Mouse (Mus musculus): ENCODE measurements around the gene Alg9. TPM values are rescaled to one million over a fixed set of nuclear protein-coding genes. Genes with fewer than 3 reads are reported as not detected.

Gene Alg9
- polyA plus RNA-seq, 1 experiment from 2014 or later, result 46.3 TPM

DNA sequence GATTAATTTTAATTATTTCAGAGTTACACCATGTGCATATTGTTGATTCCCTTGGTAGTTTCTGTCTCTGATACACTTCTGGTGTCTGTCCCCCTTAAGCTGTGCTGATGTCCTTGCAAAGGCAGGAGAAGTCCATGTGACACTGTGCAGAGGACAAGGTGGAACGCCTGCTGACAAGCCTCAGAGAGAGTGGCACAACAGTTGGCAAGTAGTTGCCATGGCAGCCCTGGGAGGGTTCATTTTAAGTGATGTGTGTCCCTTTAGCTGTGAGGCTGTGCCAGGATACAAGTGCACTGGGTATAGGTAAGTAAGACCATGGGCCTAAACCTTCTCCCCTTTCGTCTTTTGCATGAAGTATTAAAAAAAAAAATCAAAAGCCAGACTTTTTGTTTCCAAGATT lies 4.8 kb upstream of the Alg9 start:
- H3K4me2 ChIP-seq (ENCODE audit: low read depth), result no peak overlapping the region
- H3K36me3 ChIP-seq (ENCODE audit: control insufficient read depth, insufficient read depth, low read length), result no peaks in the 10 kb centered on the region
- DNase-seq (ENCODE audit: low spot score) (no peak), ATAC-seq (ENCODE audit: insufficient read depth, low FRiP score, low TSS enrichment) (no peak)
- H3K4me1 ChIP-seq (ENCODE audit: control insufficient read depth, insufficient read depth, low read length), result peaks cover 4% of the 10 kb centered on the region
- H3K27me3 ChIP-seq (ENCODE audit: control insufficient read depth, insufficient read depth, low read length), result no peaks in the 10 kb centered on the region
- WGBS, result 91% methylated on average over 2 of the region's 2 CpGs
- H3K9me3 ChIP-seq (ENCODE audit: control insufficient read depth, low read length), result no peaks in the 10 kb centered on the region
- no peak overlapping the region for H3K9ac ChIP-seq (ENCODE audit: low read length)
- H3K4me3 ChIP-seq (ENCODE audit: low read depth, low read length), result no peak overlapping the region
- no peak overlapping the region for H3K27ac ChIP-seq (ENCODE audit: low read depth, low read length)

DNA sequence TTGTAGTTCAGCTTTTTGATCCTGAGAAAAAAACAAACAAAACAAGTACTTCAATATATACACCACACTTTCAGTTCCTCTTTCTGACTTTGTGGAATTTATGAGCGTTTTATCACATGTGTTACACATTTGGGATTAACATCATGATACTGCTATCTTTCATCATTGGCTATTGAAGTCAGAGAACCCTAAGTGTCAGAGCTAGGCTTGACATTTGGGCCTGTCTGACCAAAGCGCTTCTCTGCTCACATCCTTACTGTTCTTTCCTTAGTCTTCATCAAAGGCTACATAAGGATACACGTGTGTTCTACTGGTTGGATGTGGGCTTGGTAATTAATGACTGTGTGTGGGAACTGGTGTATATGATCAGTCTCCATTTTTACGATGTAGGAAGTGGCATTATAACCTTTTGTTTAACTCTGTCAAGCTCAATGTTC lies 775 bp upstream of the Alg9 start:
- DNase-seq (ENCODE audit: low spot score) (no peak), ATAC-seq (ENCODE audit: insufficient read depth, low FRiP score, low TSS enrichment) (no peak)
- peak overlapping the region; percentile 79 for H3K4me2 ChIP-seq (ENCODE audit: low read depth)
- no peak overlapping the region for H3K4me3 ChIP-seq (ENCODE audit: low read depth, low read length)
- no peaks in the 10 kb centered on the region; the same call in 1 of the 2 replicates for H3K36me3 ChIP-seq (ENCODE audit: control insufficient read depth, insufficient read depth, low read length)
- no peak overlapping the region for H3K27ac ChIP-seq (ENCODE audit: low read depth, low read length)
- WGBS, result 84% methylated on average over 4 of the region's 4 CpGs
- no peaks in the 10 kb centered on the region for H3K27me3 ChIP-seq (ENCODE audit: control insufficient read depth, insufficient read depth, low read length)
- no peak overlapping the region for H3K9ac ChIP-seq (ENCODE audit: low read length)
- no peaks in the 10 kb centered on the region for H3K9me3 ChIP-seq (ENCODE audit: control insufficient read depth, low read length)
- H3K4me1 ChIP-seq (ENCODE audit: control insufficient read depth, insufficient read depth, low read length), result peaks cover 10% of the 10 kb centered on the region; the same call in 1 of the 2 replicates

DNA sequence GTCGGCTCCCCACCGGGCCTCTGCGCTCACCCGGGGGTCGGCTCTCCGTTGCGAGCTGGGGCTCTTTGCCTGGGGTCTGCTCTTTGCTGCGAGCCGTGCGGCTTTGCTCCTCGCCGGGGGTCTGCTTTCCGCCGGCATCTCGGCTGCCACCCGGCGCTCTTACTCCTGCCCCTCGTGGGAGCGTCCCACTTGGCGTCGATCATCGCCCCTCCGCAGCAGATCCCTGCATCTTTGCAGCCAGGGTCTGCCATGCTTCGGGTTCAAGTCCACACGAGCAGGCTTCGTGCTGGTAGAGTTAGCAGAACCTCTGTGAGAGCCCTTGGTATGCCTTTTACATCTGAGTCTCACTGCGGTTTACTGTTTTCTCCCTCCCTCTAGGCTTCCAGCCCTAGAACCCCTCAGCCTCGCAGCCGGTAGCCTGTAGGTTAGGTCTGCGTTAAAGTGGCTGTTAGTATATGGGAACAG lies 875 bp downstream of the Alg9 start:
- peak overlapping the region; percentile 79 for H3K4me2 ChIP-seq (ENCODE audit: low read depth)
- H3K4me3 ChIP-seq (ENCODE audit: low read depth, low read length), result peak overlapping the region; percentile 89
- peak overlapping the region; percentile 85 for H3K9ac ChIP-seq (ENCODE audit: low read length)
- H3K27ac ChIP-seq (ENCODE audit: low read depth, low read length), result peak overlapping the region; percentile 80
- DNase-seq (ENCODE audit: low spot score), result peak; percentile 29
- peak; percentile 45; the same call in 1 of the 2 replicates for ATAC-seq (ENCODE audit: insufficient read depth, low FRiP score, low TSS enrichment)
- peaks cover 10% of the 10 kb centered on the region; the same call in 1 of the 2 replicates for H3K4me1 ChIP-seq (ENCODE audit: control insufficient read depth, insufficient read depth, low read length)
- H3K9me3 ChIP-seq (ENCODE audit: control insufficient read depth, low read length), result no peaks in the 10 kb centered on the region
- WGBS, result 0% methylated on average over 23 of the region's 30 CpGs
- H3K36me3 ChIP-seq (ENCODE audit: control insufficient read depth, insufficient read depth, low read length), result no peaks in the 10 kb centered on the region; the same call in 1 of the 2 replicates
- no peaks in the 10 kb centered on the region for H3K27me3 ChIP-seq (ENCODE audit: control insufficient read depth, insufficient read depth, low read length)

DNA sequence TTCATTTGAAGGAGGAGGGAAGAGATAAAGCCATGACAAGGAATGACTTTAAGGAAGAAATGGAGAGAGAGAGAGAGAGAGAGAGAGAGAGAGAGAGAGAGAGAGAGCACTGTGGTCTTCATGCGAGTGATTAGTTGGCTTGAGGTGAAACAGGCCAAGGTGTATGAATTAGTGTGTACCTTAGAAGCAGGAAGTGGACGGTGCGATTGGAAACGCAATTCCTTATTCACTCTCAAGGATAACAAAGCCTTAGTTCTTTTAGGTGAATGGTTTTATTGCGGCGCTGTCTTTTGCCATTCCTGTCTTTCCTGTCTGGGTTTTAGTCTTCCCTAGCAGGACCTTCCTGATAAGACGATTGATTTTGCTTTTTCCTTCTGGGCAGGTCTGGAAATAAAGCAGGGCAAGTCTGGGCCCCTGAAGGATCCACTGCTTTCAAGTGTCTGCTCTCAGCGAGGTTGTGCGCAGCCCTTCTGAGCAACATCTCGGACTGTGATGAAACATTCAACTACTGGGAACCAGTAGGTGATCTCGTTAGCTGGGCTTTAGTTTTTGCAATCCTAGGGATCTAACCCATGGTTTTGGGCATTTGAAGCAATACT lies 1.4 kb downstream of the Alg9 start:
- H3K9me3 ChIP-seq (ENCODE audit: control insufficient read depth, low read length), result no peaks in the 10 kb centered on the region
- H3K9ac ChIP-seq (ENCODE audit: low read length), result peak overlapping the region; percentile 85
- WGBS, result 61% methylated on average over 11 of the region's 11 CpGs
- H3K4me1 ChIP-seq (ENCODE audit: control insufficient read depth, insufficient read depth, low read length), result peaks cover 10% of the 10 kb centered on the region; the same call in 1 of the 2 replicates
- no peaks in the 10 kb centered on the region for H3K27me3 ChIP-seq (ENCODE audit: control insufficient read depth, insufficient read depth, low read length)
- H3K4me3 ChIP-seq (ENCODE audit: low read depth, low read length), result peak overlapping the region; percentile 89
- no peaks in the 10 kb centered on the region; the same call in 1 of the 2 replicates for H3K36me3 ChIP-seq (ENCODE audit: control insufficient read depth, insufficient read depth, low read length)
- DNase-seq (ENCODE audit: low spot score), result no peak
- ATAC-seq (ENCODE audit: insufficient read depth, low FRiP score, low TSS enrichment), result no peak
- peak overlapping the region; percentile 79 for H3K4me2 ChIP-seq (ENCODE audit: low read depth)
- no peak overlapping the region for H3K27ac ChIP-seq (ENCODE audit: low read depth, low read length)

DNA sequence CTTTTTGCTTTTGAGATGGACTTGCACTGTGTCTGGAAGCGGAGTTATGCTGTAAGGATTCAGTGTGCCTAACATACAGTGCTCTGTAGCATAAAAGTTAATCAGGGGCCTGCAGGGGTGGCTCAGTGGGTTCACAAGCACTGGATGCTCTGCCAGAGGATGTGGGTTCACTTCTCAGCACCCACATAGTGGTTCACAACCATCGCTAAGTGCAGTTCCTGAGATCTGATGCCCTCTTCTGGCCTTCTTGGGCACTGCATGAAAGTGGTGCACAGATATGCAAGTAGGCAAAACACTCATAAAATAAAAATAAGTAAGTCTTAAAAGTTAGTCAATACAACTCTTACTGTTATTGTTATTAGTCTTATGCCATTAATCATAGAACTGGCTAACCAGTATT lies 7.3 kb downstream of the Alg9 start:
- ATAC-seq (ENCODE audit: insufficient read depth, low FRiP score, low TSS enrichment) (no peak), DNase-seq (ENCODE audit: low spot score) (peak; percentile 24)
- no peak overlapping the region for H3K4me3 ChIP-seq (ENCODE audit: low read depth, low read length)
- H3K9ac ChIP-seq (ENCODE audit: low read length), result no peak overlapping the region
- H3K27ac ChIP-seq (ENCODE audit: low read depth, low read length), result no peak overlapping the region
- H3K27me3 ChIP-seq (ENCODE audit: control insufficient read depth, insufficient read depth, low read length), result no peaks in the 10 kb centered on the region
- 71% methylated on average over 2 of the region's 2 CpGs for WGBS
- peaks cover 8% of the 10 kb centered on the region; the same call in 1 of the 2 replicates for H3K36me3 ChIP-seq (ENCODE audit: control insufficient read depth, insufficient read depth, low read length)
- no peaks in the 10 kb centered on the region for H3K9me3 ChIP-seq (ENCODE audit: control insufficient read depth, low read length)
- H3K4me1 ChIP-seq (ENCODE audit: control insufficient read depth, insufficient read depth, low read length), result no peaks in the 10 kb centered on the region
- no peak overlapping the region for H3K4me2 ChIP-seq (ENCODE audit: low read depth)

DNA sequence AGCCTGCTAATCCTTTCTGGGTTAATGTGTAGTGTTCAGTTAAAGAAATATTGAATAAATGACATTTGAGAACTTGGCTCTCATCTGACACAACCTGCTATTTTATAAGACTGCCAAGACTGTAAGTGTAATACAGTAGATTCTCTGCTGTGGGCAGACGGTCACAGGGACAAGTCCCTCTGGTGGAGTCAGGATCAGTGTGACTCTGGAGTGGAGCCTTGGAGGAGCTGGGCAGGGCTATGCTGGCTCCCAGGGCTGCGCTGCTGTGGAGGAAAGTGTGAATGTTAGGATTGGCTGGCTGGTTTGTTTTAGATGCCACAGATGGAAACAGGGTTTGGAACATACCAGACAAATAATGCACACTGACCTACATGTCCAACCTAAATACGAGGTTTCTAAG lies 20.4 kb downstream of the Alg9 start:
- Histone ChIP-seq H3K4me1 (ENCODE audit: control insufficient read depth, insufficient read depth, low read length) (no peaks in the 10 kb centered on the region), H3K4me2 (ENCODE audit: low read depth) (no peak overlapping the region), H3K4me3 (ENCODE audit: low read depth, low read length) (no peak overlapping the region), H3K36me3 (ENCODE audit: control insufficient read depth, insufficient read depth, low read length) (peaks cover 8% of the 10 kb centered on the region), H3K9ac (ENCODE audit: low read length) (no peak overlapping the region), H3K27me3 (ENCODE audit: control insufficient read depth, insufficient read depth, low read length) (no peaks in the 10 kb centered on the region), H3K9me3 (ENCODE audit: control insufficient read depth, low read length) (no peaks in the 10 kb centered on the region), H3K27ac (ENCODE audit: low read depth, low read length) (no peak overlapping the region)
- DNase-seq (ENCODE audit: low spot score) (no peak), ATAC-seq (ENCODE audit: insufficient read depth, low FRiP score, low TSS enrichment) (no peak)
- WGBS, result 92% methylated on average over 3 of the region's 3 CpGs

DNA sequence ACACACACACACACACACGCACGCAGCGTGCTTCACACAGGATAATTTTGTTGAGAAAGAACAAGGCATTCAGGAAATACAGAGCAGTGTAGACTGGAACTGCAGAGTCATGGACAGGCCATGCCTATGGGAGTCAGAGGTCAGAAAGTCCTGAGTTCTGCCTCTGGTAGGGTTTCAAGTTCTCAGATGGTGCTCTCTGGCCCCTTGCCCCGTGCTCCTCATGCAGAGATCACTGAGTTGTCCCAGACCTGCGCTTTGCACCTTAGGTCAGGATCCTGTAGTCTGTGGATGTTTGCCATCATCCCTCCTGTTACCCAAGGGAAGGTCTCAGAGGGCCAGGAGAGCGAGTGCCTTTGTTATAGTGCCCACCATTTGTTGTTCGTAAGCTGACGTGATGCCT lies 22.0 kb downstream of the Alg9 start:
- no peak overlapping the region for H3K4me2 ChIP-seq (ENCODE audit: low read depth)
- H3K9me3 ChIP-seq (ENCODE audit: control insufficient read depth, low read length), result no peaks in the 10 kb centered on the region
- 89% methylated on average over 8 of the region's 8 CpGs for WGBS
- ATAC-seq (ENCODE audit: insufficient read depth, low FRiP score, low TSS enrichment) (no peak), DNase-seq (ENCODE audit: low spot score) (no peak)
- no peaks in the 10 kb centered on the region for H3K27me3 ChIP-seq (ENCODE audit: control insufficient read depth, insufficient read depth, low read length)
- no peaks in the 10 kb centered on the region for H3K4me1 ChIP-seq (ENCODE audit: control insufficient read depth, insufficient read depth, low read length)
- H3K9ac ChIP-seq (ENCODE audit: low read length), result no peak overlapping the region
- no peak overlapping the region for H3K4me3 ChIP-seq (ENCODE audit: low read depth, low read length)
- H3K36me3 ChIP-seq (ENCODE audit: control insufficient read depth, insufficient read depth, low read length), result peaks cover 5% of the 10 kb centered on the region
- H3K27ac ChIP-seq (ENCODE audit: low read depth, low read length), result no peak overlapping the region

DNA sequence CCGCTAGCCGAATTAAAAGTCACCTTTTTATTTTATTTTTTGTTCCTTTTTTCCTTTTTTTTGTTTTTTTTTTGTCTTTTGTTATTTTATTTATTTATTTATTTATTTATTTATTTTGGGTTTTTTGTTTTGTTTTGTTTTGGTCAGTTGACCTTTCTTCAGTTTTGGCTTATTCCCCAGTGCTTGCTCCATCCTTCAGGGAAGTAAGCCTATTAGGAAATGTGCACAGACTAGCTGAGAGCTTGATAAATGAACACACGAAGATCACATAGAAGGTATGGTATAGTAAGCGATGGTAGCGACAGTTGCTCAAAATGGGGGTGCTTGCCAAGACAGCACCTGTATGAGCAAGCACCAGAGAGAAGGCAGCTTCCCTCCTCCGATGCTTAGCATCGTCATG lies 22.8 kb downstream of the Alg9 start:
- 93% methylated on average over 7 of the region's 7 CpGs for WGBS
- H3K27me3 ChIP-seq (ENCODE audit: control insufficient read depth, insufficient read depth, low read length), result no peaks in the 10 kb centered on the region
- no peak overlapping the region for H3K4me2 ChIP-seq (ENCODE audit: low read depth)
- H3K36me3 ChIP-seq (ENCODE audit: control insufficient read depth, insufficient read depth, low read length), result peaks cover 3% of the 10 kb centered on the region; the same call in 1 of the 2 replicates
- H3K9ac ChIP-seq (ENCODE audit: low read length), result no peak overlapping the region
- no peak overlapping the region for H3K4me3 ChIP-seq (ENCODE audit: low read depth, low read length)
- H3K4me1 ChIP-seq (ENCODE audit: control insufficient read depth, insufficient read depth, low read length), result no peaks in the 10 kb centered on the region
- DNase-seq (ENCODE audit: low spot score), result no peak
- no peak for ATAC-seq (ENCODE audit: insufficient read depth, low FRiP score, low TSS enrichment)
- no peak overlapping the region for H3K27ac ChIP-seq (ENCODE audit: low read depth, low read length)
- H3K9me3 ChIP-seq (ENCODE audit: control insufficient read depth, low read length), result no peaks in the 10 kb centered on the region

DNA sequence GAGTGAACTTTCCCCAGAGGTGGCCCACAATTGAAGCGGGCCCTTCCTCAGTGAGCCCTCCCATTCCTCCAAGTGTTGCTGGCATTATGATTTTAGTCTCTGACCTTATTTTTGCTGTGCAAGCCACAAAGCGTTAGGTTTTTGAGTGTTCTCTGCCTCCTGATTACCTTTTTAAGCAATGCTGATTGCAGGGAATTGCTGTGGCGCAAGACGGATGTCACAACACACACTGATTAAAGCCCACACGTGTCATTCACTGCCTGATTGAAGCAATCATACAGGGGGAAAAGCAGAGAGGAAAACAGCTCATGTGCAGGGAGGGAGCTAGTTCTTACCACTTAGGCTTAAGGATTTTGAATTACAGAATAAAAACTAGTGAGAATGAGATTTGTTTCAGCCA lies 23.5 kb downstream of the Alg9 start:
- Histone ChIP-seq H3K4me3 (ENCODE audit: low read depth, low read length) (no peak overlapping the region), H3K9ac (ENCODE audit: low read length) (no peak overlapping the region), H3K4me2 (ENCODE audit: low read depth) (no peak overlapping the region), H3K4me1 (ENCODE audit: control insufficient read depth, insufficient read depth, low read length) (no peaks in the 10 kb centered on the region), H3K36me3 (ENCODE audit: control insufficient read depth, insufficient read depth, low read length) (peaks cover 3% of the 10 kb centered on the region; the same call in 1 of the 2 replicates), H3K9me3 (ENCODE audit: control insufficient read depth, low read length) (no peaks in the 10 kb centered on the region), H3K27me3 (ENCODE audit: control insufficient read depth, insufficient read depth, low read length) (no peaks in the 10 kb centered on the region), H3K27ac (ENCODE audit: low read depth, low read length) (no peak overlapping the region)
- DNase-seq (ENCODE audit: low spot score) (no peak), ATAC-seq (ENCODE audit: insufficient read depth, low FRiP score, low TSS enrichment) (no peak)
- WGBS, result 89% methylated on average over 5 of the region's 5 CpGs

Data from neural tube, embryonic 11.5 days (tissue).